Mouse (Mus musculus) CD8-positive naive resting alpha-beta T cell, adult 57 days (primary cell): ENCODE results near the gene Rybp. TPM values are rescaled to one million over a fixed set of nuclear protein-coding genes. Genes with fewer than 3 reads are reported as not detected.

Experiments
- total RNA-seq: library from RNA; stranded (reverse); gene quantifications from one replicate; pipeline ENCODE4 v1.2.4, GENCODE M21; 2023

The Rybp gene
- 51.7 TPM for total RNA-seq

GRCm38 (mm10) chr6:100287334-100288015 is at the start of gene Rybp:
Gene Rybp, minus strand, starts transcription at chr6:100287485.

